Mouse (Mus musculus) layer of hippocampus, postnatal 14 days (tissue): ENCODE results near the gene Stard9. TPM values are rescaled to one million over a fixed set of nuclear protein-coding genes. Genes with fewer than 3 reads are reported as not detected.

Experiments used
- DNase-seq, 2 experiments: peaks; one replicate each; pipeline ENCODE4 v3.0.0; 2021 to 2022; ENCODE audit warnings: low spot score in 2 of 2, mixed read lengths in 1 of 2
- long read RNA-seq, 2 experiments: library from polyadenylated mRNA; stranded (forward); transcript quantifications; one replicate each; pipeline ENCODE4 v2.0.0; 2021
- total RNA-seq, 2 experiments: library from RNA; stranded (reverse); gene quantifications; 2 replicates each; pipeline ENCODE4 v1.2.3; 2021

The Stard9 gene
- total RNA-seq, result 10 to 100 TPM; 10.4 to 11.0 TPM
- long read RNA-seq, experiment 1, partial matches to known transcripts, result 0 of 4 reads
- long read RNA-seq, experiment 1, other reads (novel, unspliced or antisense), result 3 of 4 reads
- long read RNA-seq, experiment 2, partial matches to known transcripts, result 1 of 5 reads
- long read RNA-seq, experiment 2, other reads (novel, unspliced or antisense), result 4 of 5 reads

- peak; percentile 95 to 98 for DNase-seq
Observed at GRCm38 (mm10) chr2:120628886-120629735, at the start of gene Stard9. Gene Stard9 (plus strand): TSS chr2:120629121.

DNA sequence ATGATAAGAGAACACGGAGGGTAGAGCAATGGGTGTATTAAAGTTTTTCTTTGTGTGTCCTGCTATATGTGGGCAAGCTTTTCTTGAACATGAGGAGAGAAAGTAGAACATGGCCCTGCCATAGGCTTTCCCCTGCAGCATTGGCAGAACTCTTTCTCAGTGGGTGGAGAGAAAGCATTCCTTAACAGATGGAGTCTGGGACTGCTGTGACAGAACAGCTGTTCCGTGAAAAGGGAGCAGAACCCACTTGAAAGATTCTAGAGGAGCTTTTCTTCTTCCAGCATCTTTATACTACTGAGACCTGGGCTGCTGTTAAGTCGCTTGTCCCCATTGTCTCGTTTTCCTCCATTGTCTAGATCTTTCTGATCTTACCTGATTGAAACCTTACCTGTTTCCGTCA lies 39.2 kb upstream of the Stard9 start:
- peak in 1 of 2 experiments; percentile 40 for DNase-seq

GRCm38 (mm10) chr2:120592227-120592626 lies 36.7 kb upstream of the Stard9 start:
- DNase-seq, result no peak

GRCm38 (mm10) chr2:120597734-120598133 lies 31.2 kb upstream of the Stard9 start:
- DNase-seq, result no peak

GRCm38 (mm10) chr2:120599506-120599905 lies 29.4 kb upstream of the Stard9 start:
- DNase-seq, result no peak

- DNase-seq, result peak in 1 of 2 experiments; percentile 31
Observed at GRCm38 (mm10) chr2:120606021-120606690, 22.8 kb upstream of the Stard9 start.

DNA sequence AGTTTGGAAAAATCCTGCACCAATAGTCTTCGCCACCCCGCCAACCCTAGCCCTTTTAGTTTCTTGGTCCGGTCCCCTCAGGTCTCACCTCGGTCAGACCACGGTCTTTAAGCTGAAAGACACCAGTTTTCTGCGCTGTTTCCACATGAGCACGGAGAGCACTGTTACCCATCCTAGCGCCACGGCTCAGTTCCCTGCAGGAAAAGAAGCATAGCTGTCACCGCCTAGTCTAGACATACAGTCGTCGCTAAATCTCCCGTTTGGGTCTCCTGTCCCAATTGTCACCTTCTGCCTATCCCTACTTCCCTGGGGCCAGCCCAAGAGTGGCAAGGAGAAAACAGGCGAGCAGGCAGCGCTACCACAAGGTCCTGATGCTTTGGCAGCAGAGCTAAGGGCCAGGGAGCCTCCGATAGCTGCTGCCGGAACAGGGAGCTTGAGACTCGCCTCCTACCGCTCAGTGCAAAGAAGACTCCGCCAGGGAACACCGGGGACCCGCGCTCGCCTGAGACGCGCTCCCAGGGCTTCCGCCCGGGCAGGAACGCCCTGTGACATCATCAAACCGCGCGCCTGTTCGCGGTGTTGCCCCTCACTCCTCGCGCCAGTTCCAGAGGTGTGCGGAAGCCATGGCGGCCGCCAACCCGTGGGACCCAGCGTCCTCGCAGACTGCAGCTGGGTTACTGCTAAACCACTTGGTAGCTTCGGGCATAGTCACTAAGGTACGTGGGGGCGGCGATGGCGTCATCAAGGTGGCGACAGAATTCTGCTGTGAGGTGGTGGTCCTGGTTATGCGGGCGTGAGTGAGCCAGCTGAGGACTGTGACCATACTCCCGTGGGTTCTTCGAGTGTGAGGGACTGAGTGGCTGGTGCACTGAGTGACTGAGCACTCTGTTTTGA lies 19.8 kb upstream of the Stard9 start, which contains the start of the genes Haus2 and Lrrc57:
TSS of gene Haus2 (plus strand) at position 554 of the 894 bp plus-strand sequence.
TSS of gene Lrrc57 (minus strand) at position 691 of the 894 bp plus-strand sequence.
- peak; percentile 92 to 93 for DNase-seq

- DNase-seq, result no peak
Observed at GRCm38 (mm10) chr2:120616279-120617163, 12.4 kb upstream of the Stard9 start.

GRCm38 (mm10) chr2:120619538-120619937 lies 9.4 kb upstream of the Stard9 start:
- no peak for DNase-seq

DNA sequence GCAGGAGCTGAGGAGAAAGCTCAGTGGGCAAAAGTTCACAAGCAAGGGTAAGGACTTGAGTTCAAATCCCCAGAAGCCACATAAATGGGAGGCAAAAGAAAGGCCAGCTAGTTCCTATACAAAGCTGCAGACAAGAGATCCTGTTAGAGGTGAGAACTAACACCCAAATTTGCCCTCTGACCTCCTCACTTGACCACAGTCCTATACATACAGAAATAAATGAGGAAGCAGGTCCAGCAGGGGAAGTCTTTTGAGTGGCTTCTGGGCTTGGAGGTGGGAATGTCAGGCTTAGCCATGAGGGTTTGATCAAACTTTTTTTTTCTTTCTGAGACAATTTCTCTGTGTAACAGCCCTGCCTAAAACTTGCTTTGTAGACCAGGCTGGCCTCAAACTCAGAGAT lies 6.0 kb upstream of the Stard9 start:
- no peak for DNase-seq

- no peak for DNase-seq
Observed at GRCm38 (mm10) chr2:120628076-120628865, 650 bp upstream of the Stard9 start.

DNA sequence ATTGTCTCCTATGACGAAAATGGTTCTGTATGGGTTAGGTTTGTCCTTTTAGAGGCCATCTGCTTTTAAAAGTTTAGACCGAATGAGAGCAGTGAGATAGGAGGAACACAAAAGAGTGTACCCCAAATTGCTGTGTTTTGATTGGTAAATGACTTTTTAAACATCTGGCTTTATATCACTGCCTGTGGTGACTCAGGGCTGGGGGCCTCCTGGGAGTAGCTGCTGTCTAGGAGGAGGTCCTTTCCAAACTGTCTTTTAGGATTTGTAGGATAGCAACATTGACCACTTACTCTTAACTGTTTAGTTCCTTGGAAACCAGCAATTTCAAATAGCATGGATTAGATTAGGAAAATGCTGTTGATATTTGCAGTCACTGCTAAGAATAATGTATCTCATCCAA lies 1.3 kb downstream of the Stard9 start:
- DNase-seq, result no peak

GRCm38 (mm10) chr2:120630655-120631054 lies 1.7 kb downstream of the Stard9 start:
- no peak for DNase-seq

DNA sequence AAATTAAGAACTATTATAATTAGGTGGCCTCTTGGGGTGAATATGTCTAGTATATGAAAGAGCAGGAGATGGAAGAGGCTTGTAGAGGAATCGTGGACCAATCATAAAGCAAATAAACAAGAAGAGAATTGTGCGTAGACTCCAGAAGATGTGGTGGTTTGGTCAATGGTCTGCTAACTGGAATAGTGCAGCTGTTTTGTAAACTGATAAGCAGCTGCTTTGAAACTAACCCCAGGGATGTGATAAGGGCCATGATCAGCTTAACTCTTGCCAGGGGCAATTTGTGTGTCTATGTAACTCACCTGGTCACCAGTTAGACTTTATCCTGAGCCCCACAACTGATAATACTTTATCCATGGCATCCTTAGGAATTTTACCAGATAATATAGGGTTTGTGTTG lies 2.6 kb downstream of the Stard9 start:
- DNase-seq, result no peak

GRCm38 (mm10) chr2:120631957-120632356 lies 3.0 kb downstream of the Stard9 start:
- no peak for DNase-seq

GRCm38 (mm10) chr2:120640835-120641234 lies 11.9 kb downstream of the Stard9 start:
- no peak for DNase-seq

GRCm38 (mm10) chr2:120643836-120644235 lies 14.9 kb downstream of the Stard9 start:
- DNase-seq, result peak in 1 of 2 experiments; percentile 36

GRCm38 (mm10) chr2:120646777-120647176 lies 17.9 kb downstream of the Stard9 start:
- DNase-seq, result no peak
